Mouse (Mus musculus) 416B (cell line): Measurements from ENCODE around the gene Sgcb.

Experiments
- DNase-seq: peaks from one replicate; pipeline ENCODE4 v3.0.0; 2011; ENCODE audit warnings: low read depth

The Sgcb gene

DNA sequence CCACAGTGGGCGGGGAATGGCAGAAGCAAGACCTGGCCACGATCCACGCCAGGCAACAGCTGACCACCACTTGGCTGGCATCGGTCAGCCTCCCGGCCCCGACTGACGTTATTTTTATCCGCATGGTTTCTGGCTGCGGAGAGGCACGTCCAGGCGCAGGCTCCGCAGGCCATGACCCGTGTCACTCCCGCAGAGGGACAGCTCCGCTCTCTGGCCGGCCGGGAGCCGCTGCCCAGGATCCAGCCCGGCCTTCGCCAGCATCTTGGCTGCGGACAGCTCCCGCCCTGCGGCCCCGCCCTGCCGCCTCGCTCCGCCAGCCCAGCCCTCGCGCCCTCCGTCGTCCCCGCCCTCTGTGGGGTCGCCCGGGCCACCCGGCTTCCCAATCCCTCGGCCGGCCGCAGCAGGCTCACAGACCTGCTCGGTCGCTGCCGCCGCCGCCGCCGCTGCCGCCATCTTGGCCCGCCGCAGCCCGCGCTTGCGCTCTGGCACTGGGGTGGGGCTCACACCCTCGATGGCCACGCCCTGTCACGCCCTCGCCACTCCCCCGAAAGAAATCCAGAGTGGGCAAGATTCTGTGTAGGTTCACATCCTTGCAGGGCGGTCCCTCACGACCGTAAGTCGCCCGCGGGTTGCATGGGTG, at the start of gene Sgcb:
Sgcb (minus strand) TSS at position 530 of the 640 bp plus-strand sequence.
- peak; percentile 76 for DNase-seq

DNA sequence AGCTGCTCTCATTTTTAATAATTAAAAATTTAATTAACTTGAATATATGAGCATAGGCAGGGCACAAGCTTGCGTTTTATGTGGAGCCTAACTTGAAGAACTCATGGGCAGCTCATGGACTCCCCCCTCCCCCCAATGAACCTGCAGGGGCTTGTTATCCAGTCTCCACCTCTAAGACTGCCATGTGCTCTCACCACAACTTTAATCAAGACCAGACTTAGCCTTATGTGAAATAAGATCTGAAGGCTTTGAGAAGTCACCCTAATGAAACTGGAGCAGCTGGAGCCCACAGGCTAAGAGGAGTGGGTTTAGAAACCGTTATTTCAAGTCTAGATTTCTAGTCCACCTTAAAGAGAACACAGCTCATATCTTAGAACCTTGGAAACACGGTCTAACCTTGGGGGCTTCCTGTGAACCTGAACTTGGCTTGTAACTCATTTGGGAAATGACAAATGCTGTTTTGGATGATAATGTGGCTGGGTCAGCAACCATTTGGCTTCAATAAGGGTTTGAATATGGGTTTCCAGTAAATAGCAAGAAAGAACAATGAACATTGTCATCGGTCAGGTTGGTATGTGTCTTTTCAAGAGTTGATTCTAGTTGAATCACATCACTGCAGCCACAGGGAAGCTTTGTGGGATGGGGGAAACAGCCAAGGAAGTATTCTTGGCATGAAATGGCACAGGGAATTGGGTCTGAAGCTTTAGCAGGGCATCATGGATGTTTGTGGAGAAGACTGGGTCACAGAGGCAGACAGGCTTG, 46.8 kb upstream of the Sgcb start:
- DNase-seq = no peak

DNA sequence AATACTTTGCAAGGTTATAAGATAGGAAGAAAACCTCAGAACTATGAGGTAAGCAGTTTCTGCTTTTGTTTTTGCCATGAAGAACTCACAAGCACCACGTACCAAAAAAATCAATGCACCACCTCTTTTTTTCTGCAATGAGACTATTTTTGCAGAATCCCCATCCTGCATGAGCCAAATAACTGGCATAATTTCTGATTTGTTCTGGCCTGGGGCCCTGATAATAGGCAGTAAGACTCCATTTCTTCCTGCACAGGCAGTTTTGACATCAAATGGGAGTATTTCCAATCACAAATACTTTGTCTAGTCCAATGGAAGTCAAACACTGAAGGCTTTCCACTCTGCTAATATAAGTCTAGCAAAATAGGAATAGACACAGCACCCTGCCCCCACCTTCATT, 46.2 kb upstream of the Sgcb start:
- DNase-seq = no peak

- DNase-seq = no peak
Observed at GRCm38 (mm10) chr5:73691723-73692520, 44.3 kb upstream of the Sgcb start.

DNA sequence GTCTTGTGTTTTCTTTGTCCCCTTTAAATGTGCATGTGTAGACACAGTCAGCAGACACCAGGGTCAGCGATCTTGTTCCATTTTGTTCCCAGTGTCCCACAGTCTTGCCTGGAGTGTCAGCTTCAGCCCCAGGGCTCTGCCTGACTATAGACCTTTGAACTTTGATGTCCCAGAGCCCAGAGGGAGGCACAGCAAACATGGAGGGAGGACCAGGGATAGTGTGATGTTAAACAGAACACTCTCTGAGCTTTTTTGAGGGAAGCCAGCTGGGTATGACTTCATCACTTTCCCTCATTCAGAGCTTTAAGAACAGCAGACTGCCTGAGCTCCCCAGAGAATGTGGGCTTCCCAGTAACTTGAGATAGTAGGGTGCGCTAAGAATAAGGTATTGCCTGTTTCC, 42.6 kb upstream of the Sgcb start:
- no peak for DNase-seq

DNA sequence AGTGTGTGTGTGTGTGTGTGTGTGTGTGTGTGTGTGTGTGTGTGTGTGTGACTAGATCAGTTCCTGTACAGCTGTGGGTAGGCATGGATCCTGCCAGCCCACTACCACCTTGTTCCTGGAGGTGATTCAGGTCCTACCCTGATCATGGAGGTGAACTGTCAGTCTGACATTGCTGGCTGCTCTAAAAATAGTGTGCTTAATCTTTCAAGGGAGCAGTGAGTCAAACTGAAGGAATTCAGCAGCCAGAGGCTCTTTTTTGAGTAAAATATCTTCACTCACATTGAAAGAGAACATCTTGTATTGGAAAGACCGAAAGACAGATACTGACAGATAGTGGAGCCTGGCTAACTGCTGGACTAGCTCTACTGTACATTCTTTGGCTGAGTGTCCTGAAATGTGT, 41.0 kb upstream of the Sgcb start:
- DNase-seq = no peak

DNA sequence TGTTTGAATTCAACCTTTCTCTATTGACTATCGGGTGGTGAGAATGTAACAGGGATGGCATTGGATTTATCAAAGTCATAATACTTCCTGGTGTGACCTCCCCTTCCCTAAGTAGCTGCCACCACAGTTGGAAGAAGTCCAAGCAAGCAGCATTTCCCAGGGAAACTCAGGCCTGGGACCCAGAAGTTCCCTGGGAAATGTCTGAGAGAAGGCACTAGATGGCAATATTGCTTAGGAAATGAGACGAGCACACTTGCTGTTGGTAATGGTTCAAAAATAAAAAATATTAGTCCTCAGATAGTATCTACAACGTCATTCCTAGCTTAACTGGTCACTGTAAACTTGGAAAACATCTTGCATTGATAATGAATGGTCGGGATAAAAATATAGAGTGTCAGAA, 38.6 kb upstream of the Sgcb start:
- peak; percentile 40 for DNase-seq

- peak; percentile 59 for DNase-seq
Observed at GRCm38 (mm10) chr5:73683706-73684409, 36.3 kb upstream of the Sgcb start.

GRCm38 (mm10) chr5:73683221-73683620, 35.6 kb upstream of the Sgcb start:
- peak; percentile 52 for DNase-seq

DNA sequence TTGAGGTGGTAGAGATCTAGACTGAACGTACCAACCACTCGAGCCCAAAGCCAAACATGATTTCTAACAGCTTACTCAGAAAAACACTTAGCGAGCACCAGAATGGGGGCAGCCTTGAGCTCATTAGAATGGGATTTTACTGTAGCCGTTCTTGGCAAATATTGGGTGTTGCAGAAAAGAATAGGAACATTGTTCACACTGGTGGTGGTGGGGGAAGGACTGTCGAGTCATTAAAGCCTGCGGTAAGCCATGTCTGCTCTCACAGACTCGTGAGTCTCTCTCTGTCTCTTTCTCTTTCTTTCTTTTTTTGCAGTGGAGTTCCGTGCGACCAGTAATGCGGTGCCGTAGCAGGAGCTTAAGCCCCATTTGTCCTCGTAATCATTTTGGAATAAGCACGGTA, 29.0 kb upstream of the Sgcb start:
- no peak for DNase-seq

GRCm38 (mm10) chr5:73675604-73676003, 28.0 kb upstream of the Sgcb start:
- no peak for DNase-seq

DNA sequence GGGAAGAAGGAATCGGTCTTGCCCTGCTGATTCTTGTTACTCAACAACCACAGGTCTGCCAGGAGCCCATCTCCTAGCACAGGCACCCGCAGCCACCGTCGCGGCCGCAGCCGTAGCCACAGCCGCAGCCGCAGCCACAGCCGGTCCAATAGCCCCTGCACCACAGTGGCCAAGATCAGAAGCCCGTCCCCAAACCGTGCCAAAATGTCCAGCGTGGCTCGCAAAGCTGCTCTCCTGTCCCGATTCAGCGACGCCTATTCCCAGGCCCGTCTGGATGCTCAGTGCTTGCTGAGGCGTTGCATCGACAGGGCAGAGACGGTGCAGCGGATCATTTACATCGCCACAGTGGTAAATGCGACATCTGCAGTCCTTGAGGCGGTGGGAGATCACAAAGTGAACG, 21.8 kb upstream of the Sgcb start:
- no peak for DNase-seq

- no peak for DNase-seq
Observed at GRCm38 (mm10) chr5:73667877-73668276, 20.3 kb upstream of the Sgcb start.

- DNase-seq = no peak
Observed at GRCm38 (mm10) chr5:73666695-73667094, 19.1 kb upstream of the Sgcb start.

- no peak for DNase-seq
Observed at GRCm38 (mm10) chr5:73651855-73652201, 4.2 kb upstream of the Sgcb start.

DNA sequence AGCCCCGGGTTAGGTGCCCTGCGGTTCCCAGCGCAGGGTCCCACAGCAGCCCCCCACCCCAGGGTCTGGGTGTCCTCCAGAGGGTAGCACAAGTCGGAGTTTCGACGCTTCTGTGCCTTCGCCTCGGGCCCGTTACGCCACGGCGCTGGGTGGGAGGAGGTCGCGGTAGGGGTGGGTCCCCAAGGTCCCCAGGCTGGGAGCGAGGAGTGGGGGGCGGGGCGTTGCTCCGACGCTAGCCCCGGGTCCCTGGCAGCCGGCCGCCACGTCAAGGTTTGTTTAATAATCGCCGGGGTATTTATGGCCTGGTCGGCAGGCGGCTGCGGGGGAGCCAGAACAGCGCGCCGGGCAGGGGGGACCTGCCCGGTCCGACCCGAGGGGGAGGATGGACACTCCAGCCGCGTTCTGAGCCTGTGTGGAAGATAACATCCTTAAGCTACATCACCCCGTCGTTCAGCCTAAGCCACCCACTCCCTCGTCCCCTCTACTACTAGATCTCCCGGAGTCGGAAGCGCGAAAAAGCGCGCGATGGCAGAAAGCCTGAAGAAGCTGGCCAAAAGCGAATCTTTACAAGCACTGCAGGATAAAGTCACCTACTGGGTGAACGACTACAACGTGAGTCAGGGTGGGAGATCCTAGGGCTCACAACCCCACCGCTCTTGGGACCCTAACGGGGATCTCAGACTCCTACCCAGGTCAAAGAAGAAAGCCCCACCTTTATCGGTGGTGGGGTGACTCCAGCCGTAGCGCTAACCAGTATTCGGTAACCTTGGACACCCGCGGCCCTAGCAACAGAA, 3.7 kb upstream of the Sgcb start, which contains the start of gene Spata18:
Spata18 (plus strand) TSS at position 319 of the 794 bp plus-strand sequence.
- no peak for DNase-seq

DNA sequence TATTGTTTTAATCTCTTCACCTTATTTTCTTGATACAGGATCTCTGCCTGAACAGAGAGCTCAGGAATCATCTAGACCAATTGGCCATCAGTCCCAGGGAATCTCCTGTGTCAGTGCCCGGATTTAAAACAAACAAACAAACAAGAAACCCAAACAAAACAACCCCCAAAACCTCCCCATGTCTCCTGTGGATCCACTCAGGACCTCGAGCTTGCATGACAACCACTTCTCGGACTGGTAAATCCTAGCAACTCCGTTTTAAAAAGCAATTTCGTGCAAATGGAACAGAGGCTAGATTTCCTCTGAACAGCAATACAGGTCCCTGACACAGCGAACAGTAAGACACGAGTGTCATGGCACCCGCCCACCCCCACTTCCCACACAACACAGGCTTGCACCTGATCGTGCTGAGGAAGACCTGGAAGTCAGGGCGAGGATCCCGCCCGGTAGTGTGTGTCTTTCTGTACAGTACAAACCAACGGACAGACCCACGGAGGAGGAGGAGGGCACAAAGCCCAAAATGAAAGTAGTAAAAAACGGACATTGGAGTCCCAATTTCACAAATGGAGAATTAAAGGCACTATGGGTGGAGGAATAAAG, 2.9 kb upstream of the Sgcb start:
- DNase-seq = no peak

DNA sequence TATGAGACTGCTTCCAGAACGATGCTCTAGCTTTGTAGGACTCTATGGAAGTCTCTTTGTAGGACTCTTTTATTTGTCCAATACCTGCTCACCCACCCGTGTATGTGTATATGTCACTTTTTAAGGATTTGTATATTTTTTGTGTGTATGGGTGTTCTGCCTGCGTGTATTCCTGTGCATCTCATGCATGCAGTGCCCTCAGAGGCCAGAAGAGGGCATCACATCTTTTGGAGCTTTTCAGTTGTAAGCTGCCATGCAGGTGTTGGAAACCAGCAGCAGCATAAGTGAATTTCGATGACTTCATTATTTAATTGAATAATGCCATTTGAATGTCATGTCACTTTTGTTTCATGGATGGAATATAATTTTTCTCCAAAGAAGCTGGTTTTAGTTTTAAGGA, 5.5 kb downstream of the Sgcb start:
- peak; percentile 58 for DNase-seq

DNA sequence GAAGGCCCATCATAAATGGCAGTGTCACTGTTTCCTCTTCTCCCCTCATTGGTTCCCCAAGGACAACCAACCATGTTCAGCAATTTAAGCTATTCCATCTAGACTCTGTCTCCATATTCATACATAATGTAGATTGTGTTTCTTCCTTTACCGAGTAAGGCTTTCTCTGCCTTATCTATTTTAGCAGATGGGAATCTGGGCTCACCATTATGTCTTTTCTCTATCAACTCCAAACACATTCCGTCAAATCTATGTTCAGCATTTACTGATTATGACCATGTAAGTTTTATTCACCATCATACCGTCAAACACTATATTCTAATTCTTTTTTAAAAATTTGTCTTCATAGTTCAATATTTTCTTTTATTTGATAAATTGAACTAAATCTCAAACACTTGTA, 6.5 kb downstream of the Sgcb start:
- no peak for DNase-seq

DNA sequence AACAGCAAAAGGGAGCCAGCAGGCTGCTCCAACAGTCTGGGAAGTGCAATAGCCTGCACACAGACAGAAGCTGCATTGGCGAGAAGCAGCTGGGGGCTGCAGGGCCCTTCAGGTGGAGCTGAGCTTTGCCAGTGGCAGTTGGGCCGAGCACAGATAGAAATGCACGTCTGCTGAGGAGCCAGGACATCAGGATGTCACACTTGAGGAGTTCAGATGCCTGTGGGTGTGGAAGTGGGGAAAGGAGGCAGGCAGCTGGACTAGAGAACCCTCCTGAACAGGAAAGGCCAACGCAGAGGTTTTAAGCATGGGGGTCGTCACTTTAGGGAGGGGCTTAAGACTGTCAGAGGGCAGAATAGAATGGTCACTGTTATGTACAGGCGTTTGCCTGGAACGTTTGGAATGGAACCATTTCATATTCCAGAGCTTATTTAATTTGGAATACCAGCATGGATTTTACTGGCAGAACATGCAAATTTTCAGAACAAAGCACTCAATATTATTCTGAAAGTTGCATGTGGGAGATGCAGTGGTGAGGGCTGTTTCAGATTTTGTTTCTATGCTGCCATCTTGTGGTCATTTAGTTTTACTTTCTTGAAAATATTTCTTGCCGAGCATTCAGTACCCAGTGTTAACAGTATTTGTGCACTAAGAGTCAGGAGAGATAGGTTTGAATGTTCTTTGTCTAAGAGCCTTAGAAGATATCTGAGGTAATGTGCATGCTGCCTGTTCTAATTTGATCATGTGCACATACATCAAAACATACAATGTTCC, 10.1 kb downstream of the Sgcb start:
- peak; percentile 83 for DNase-seq
